Mouse (Mus musculus) lung, adult 2 months (tissue): ENCODE data around the gene Abcb8. TPM values are rescaled to one million over a fixed set of nuclear protein-coding genes. Genes with fewer than 3 reads are reported as not detected.
A peak's percentile ranks its signal among the peaks of the same experiment; 100 is the strongest.

Experiments
- DNase-seq: peaks from one replicate; pipeline ENCODE4 v3.0.0; 2022
- H3K4me1 ChIP-seq: fragments of 200-500 bp; 2 replicates; pipeline ENCODE4 v1.6.1; 2011; ENCODE audit warnings: low read length; ENCODE audit not compliant: control insufficient read depth, insufficient read depth
- H3K4me3 ChIP-seq: fragments of 200-500 bp; replicated peaks from 2 replicates; pipeline ENCODE3; 2011; ENCODE audit warnings: low read depth, mild to moderate bottlenecking, control low read depth, low read length; ENCODE audit errors: extremely low read depth
- CTCF ChIP-seq: fragments of 200-500 bp; IDR thresholded peaks from 2 replicates; pipeline ENCODE4 v1.5.1; 2011; ENCODE audit warnings: mild to moderate bottlenecking, low read length, control low read depth; ENCODE audit not compliant: insufficient read depth
- POLR2A ChIP-seq: fragments of 200-500 bp; IDR thresholded peaks from 2 replicates; pipeline ENCODE4 v1.6.1; 2011; ENCODE audit warnings: low read depth, mild to moderate bottlenecking, control low read depth, low read length, borderline replicate concordance; ENCODE audit errors: extremely low read depth
- WGBS: fragments of 180-500 bp; shearing (Covaris S2); methylation state at CpG from one replicate; pipeline ENCODE4 v1.1.7; 2018; 5-methylcytosine and 5-hydroxymethylcytosine counted together
- polyA plus RNA-seq: library from polyadenylated mRNA; depleted of rRNA; stranded (reverse); fragments of >200 nt; gene quantifications from 2 replicates; pipeline ENCODE4 v1.2.3, GENCODE M21; 2012

The Abcb8 gene
- polyA plus RNA-seq, 1 experiment: 38.5 TPM

- no peak for DNase-seq
- Histone ChIP-seq H3K4me1 (no peaks in the 10 kb centered on the region), H3K4me3 (no peak overlapping the region)
- 73% methylated on average over 6 of the region's 6 CpGs for whole genome bisulfite sequencing
- TF ChIP-seq POLR2A (no peak), CTCF (no peak)
Observed at GRCm38 (mm10) chr5:24404594-24405360, 11.3 kb downstream of the Abcb8 start.

DNA sequence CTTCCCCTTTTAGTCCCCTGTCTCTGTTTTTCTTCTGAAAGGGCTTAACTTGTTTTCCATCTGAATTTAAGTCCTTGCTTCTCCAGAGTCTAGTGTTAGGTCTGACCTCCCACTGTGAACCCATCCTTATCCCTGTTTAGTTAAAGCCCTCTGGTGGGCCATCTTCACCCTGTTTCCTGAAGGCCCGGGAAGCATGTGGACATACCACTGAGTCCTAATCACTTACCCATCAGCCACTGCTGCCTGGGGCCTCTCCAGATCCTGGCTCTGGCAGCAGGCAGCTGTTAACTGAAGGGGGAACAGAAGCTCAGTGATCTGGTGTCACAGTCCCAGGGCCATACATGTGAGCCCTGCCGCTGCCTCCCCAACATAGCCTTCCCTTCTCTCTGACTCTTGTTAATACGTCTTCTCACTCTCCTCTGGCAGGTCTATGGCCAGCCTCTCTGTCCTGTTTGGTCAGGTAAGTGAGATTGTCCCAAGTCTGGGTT is 12.0 kb downstream of the Abcb8 start:
- Histone ChIP-seq H3K4me3 (no peak overlapping the region), H3K4me1 (no peaks in the 10 kb centered on the region)
- TF ChIP-seq POLR2A: no peak
- TF ChIP-seq CTCF: no peak
- 72% methylated on average over 3 of the region's 3 CpGs for WGBS
- DNase-seq: no peak

DNA sequence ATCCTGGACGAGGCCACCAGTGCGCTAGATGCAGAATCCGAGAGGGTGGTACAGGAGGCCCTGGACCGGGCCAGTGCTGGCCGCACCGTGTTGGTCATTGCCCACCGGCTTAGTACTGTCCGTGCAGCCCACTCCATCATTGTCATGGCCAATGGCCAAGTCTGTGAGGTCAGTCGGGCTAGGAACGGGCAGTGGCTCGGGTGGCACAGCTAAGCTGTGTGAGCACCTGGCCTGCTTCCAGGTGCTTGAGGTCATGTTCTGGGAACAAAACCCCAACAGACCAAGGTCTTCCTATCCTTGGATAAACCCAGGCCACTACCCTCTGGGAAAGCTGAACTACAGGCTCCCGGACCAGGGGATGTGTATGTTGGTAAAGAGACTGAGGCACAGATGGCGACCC is 15.2 kb downstream of the Abcb8 start:
- Histone ChIP-seq H3K4me1 (no peaks in the 10 kb centered on the region), H3K4me3 (no peak overlapping the region)
- no peak for DNase-seq
- TF ChIP-seq POLR2A (no peak), CTCF (no peak)
- WGBS: 74% methylated on average over 13 of the region's 13 CpGs

DNA sequence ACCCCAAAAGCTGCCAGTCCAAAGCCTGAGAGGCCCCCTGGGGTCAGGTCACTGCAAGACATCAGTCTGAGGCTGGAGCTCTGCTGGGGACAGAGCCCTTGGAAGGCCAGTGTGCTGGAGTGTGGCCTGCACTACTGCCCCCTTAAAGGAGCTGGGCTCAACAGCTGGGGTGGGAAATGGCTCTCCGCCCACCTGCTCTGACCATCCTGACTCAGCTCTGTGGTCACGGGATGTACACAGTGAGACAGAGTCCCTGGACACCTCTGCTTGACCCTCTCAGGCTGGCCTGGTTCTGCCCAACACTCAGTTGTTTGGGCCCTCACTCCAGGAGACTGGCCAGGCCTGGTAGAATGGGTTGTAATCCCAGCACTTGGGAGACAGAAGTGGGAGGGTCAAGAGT is 16.0 kb downstream of the Abcb8 start:
- TF ChIP-seq POLR2A (no peak), CTCF (no peak)
- no peak overlapping the region for H3K4me3 ChIP-seq
- no peak for DNase-seq
- no peaks in the 10 kb centered on the region for H3K4me1 ChIP-seq
- 83% methylated on average over 2 of the region's 2 CpGs for WGBS

GRCm38 (mm10) chr5:24412063-24412462 is 18.6 kb downstream of the Abcb8 start:
- no peak for DNase-seq
- TF ChIP-seq POLR2A (no peak), CTCF (no peak)
- Histone ChIP-seq H3K4me1 (no peaks in the 10 kb centered on the region; the same call in 1 of the 2 replicates), H3K4me3 (no peak overlapping the region)
- WGBS: 88% methylated on average over 2 of the region's 2 CpGs

GRCm38 (mm10) chr5:24413042-24413693 is 19.7 kb downstream of the Abcb8 start, which contains the start of gene Asic3:
TSS of gene Asic3 (plus strand) at chr5:24413392.
- 46% methylated on average over 11 of the region's 11 CpGs for WGBS
- no peak within 1 kb of the TSS for H3K4me3 ChIP-seq
- no peaks in the 10 kb centered on the region; the same call in 1 of the 2 replicates for H3K4me1 ChIP-seq
- DNase-seq: no peak
- no peak for TF ChIP-seq CTCF

DNA sequence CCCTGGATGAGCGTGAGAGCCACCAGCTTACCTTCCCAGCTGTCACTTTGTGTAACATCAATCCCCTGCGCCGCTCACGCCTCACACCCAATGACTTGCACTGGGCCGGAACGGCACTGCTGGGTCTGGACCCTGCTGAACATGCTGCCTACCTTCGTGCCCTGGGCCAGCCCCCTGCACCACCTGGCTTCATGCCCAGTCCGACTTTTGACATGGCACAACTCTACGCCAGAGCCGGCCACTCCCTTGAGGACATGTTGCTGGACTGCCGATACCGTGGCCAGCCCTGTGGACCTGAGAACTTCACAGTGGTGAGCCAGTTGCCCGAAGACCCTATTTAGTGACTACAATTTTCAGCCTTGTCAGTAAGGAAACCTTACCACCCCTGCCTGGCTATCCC is 20.5 kb downstream of the Abcb8 start:
- no peak for TF ChIP-seq CTCF
- TF ChIP-seq POLR2A: no peak
- no peak overlapping the region for H3K4me3 ChIP-seq
- DNase-seq: no peak
- WGBS: 73% methylated on average over 13 of the region's 13 CpGs
- no peaks in the 10 kb centered on the region; the same call in 1 of the 2 replicates for H3K4me1 ChIP-seq

DNA sequence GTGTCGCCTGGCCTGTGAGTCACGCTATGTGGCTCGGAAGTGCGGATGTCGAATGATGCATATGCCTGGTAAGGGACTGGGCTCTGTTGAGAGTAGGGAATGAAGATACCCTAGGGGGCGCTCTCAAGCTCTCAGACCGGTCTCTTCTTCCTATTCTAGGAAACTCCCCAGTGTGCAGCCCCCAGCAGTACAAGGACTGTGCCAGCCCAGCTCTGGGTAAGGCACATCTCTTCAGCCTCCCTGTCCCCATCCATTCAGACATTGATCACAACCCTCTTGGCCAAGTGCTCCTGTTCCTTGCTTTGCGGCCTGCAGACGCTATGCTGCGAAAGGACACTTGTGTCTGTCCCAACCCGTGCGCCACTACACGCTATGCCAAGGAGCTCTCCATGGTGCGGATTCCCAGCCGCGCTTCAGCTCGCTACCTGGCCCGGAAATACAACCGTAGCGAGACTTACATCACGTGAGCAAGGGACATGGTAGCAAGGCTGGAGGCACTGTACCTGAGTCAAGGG is 22.8 kb downstream of the Abcb8 start:
- Histone ChIP-seq H3K4me1 (no peaks in the 10 kb centered on the region; the same call in 1 of the 2 replicates), H3K4me3 (peak overlapping the region; percentile 4)
- 5% methylated on average over 21 of the region's 21 CpGs for WGBS
- DNase-seq: peak; percentile 70
- peak; percentile 52; the same call in 1 of the 2 replicates for TF ChIP-seq CTCF
- TF ChIP-seq POLR2A: 0 out of 2 replicates have a peak, but pooled peaks have one; percentile 22

- WGBS: 90% methylated on average over 10 of the region's 10 CpGs
- peaks cover under 1% of the 10 kb centered on the region for H3K4me1 ChIP-seq
- no peak overlapping the region for H3K4me3 ChIP-seq
- no peak for DNase-seq
- TF ChIP-seq CTCF: no peak
- no peak for TF ChIP-seq POLR2A
Observed at GRCm38 (mm10) chr5:24417587-24417986, 24.1 kb downstream of the Abcb8 start.

DNA sequence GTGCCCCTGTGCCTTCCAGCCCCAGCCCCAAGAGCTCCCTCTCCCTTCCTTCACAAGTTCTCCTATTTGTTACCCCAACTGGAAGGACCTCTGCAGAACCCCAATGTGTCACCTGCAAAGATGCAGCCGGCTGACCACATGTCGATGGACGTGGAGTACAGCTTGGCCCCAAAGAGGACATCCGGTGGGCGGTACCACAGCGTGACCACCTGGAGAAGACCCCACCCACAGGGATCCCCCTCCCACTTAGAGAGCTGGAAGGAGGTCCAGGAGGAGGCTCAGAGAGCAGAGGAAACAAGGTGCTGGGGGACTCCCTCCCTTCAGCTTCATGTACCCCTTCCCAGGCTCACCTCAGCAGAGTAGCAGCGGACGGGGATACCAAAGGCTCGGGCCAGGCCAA is 26.9 kb downstream of the Abcb8 start:
- WGBS: 90% methylated on average over 9 of the region's 9 CpGs
- TF ChIP-seq CTCF: no peak
- no peak for TF ChIP-seq POLR2A
- DNase-seq: no peak
- Histone ChIP-seq H3K4me1 (peaks cover 5% of the 10 kb centered on the region), H3K4me3 (no peak overlapping the region)
